ENCODE assay signal across 9 mouse cellular contexts in the genomic region with DNA sequence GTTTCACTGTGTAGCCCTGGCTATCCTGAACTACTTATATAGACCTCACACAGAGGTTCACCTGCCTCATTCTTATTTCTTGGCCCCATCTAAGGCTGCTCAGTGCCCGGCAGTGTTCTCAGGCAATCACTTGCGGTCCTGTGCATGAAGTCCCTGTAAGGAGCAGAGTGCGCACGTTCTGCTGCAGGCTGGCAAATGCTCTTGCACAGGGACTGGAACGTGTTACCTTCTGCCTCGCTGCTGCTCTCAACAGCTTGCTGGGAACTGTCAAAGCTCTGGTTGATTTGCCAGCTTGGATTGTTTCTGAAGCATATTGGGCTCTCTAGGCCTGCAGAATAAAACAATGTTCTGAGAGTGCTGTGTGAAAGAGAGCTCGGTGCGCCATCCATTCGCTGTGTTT. TPM values are rescaled to one million over a fixed set of nuclear protein-coding genes. Genes with fewer than 3 reads are reported as not detected.
DNase-seq lines count a peak whose midpoint lies in the region; ATAC-seq and TF ChIP-seq lines count a peak whose summit lies in the region.
"Had no signal": no experiment of that assay in that cellular context is flagged by ENCODE, and none has a peak within 500 bp of the region (broad histone marks: within the 10 kb centered on the region; RNA-seq: fewer than 3 reads in every experiment).

No protein-coding gene starts in this region.

- H3K4me3 ChIP-seq in midbrain, postnatal 0 days (ENCODE audit: low read depth, low read length), result no peak overlapping the region
- H3K4me3 ChIP-seq in midbrain, embryonic 13.5 days (replicated peaks), result no peak overlapping the region
- H3K4me3 ChIP-seq in forebrain, embryonic 15.5 days, result no peak overlapping the region
- no peak overlapping the region for H3K4me3 ChIP-seq in stomach, postnatal 0 days (ENCODE audit: low read depth, low read length)
- H3K4me3 ChIP-seq: erythroblast, embryonic 14.5 days had no signal

- H3K4me1 ChIP-seq in midbrain, postnatal 0 days (ENCODE audit: insufficient read depth, low read length), result no peaks in the 10 kb centered on the region; the same call in 1 of the 2 replicates
- peaks cover 29% of the 10 kb centered on the region for H3K4me1 ChIP-seq in midbrain, embryonic 13.5 days (replicated peaks)
- peaks cover 37% of the 10 kb centered on the region for H3K4me1 ChIP-seq in forebrain, embryonic 15.5 days
- H3K4me1 ChIP-seq in stomach, postnatal 0 days (replicated peaks; ENCODE audit: control insufficient read depth, insufficient read depth), result 0 out of 2 replicates have a peak, but pooled peaks cover 3% of the 10 kb centered on the region

- H3K4me2 ChIP-seq in midbrain, postnatal 0 days (ENCODE audit: low read depth, low read length, poor library complexity, severe bottlenecking), result no peak overlapping the region
- no peak overlapping the region for H3K4me2 ChIP-seq in midbrain, embryonic 13.5 days (replicated peaks)
- no peak overlapping the region for H3K4me2 ChIP-seq in forebrain, embryonic 15.5 days (replicated peaks)
- no peak overlapping the region for H3K4me2 ChIP-seq in stomach, postnatal 0 days (replicated peaks; ENCODE audit: low read depth)
- H3K4me2 ChIP-seq: liver, embryonic 11.5 days had no signal

- H3K36me3 ChIP-seq in midbrain, postnatal 0 days (ENCODE audit: insufficient read depth, low read length), result no peaks in the 10 kb centered on the region
- no peaks in the 10 kb centered on the region for H3K36me3 ChIP-seq in midbrain, embryonic 13.5 days
- H3K36me3 ChIP-seq in forebrain, embryonic 15.5 days, result no peaks in the 10 kb centered on the region
- H3K36me3 ChIP-seq in stomach, postnatal 0 days (ENCODE audit: control insufficient read depth, insufficient read depth, low read length), result no peaks in the 10 kb centered on the region

- 71% methylated on average over 9 of the region's 9 CpGs for WGBS in midbrain, postnatal 0 days
- 83% methylated on average over 9 of the region's 9 CpGs for WGBS in midbrain, embryonic 13.5 days
- WGBS in forebrain, embryonic 15.5 days, result 28% methylated on average over 9 of the region's 9 CpGs
- WGBS in stomach, postnatal 0 days, result 78% methylated on average over 9 of the region's 9 CpGs

- no peak overlapping the region for H3K9ac ChIP-seq in midbrain, postnatal 0 days (replicated peaks; ENCODE audit: low read length, poor library complexity, severe bottlenecking)
- H3K9ac ChIP-seq in midbrain, embryonic 13.5 days (replicated peaks), result no peak overlapping the region
- no peak overlapping the region for H3K9ac ChIP-seq in forebrain, embryonic 15.5 days (replicated peaks)
- no peak overlapping the region for H3K9ac ChIP-seq in stomach, postnatal 0 days (ENCODE audit: low read length)

- TF ChIP-seq EP300 in stomach, postnatal 0 days (optimal IDR thresholded peaks at IDR 0.05), result no peak

- H3K27me3 ChIP-seq in midbrain, postnatal 0 days (ENCODE audit: insufficient read depth, low read length), result no peaks in the 10 kb centered on the region
- no peaks in the 10 kb centered on the region for H3K27me3 ChIP-seq in midbrain, embryonic 13.5 days
- H3K27me3 ChIP-seq in forebrain, embryonic 15.5 days, result no peaks in the 10 kb centered on the region
- H3K27me3 ChIP-seq in stomach, postnatal 0 days (ENCODE audit: control insufficient read depth, insufficient read depth, low read length), result no peaks in the 10 kb centered on the region

- H3K9me3 ChIP-seq in midbrain, postnatal 0 days (ENCODE audit: low read length), result no peaks in the 10 kb centered on the region
- H3K9me3 ChIP-seq in midbrain, embryonic 13.5 days, result no peaks in the 10 kb centered on the region
- H3K9me3 ChIP-seq in forebrain, embryonic 15.5 days, result no peaks in the 10 kb centered on the region
- no peaks in the 10 kb centered on the region for H3K9me3 ChIP-seq in stomach, postnatal 0 days (ENCODE audit: control insufficient read depth, low read length)

- no peak for TF ChIP-seq CTCF in midbrain, postnatal 0 days (IDR thresholded peaks at IDR 0.05)
- TF ChIP-seq CTCF in stomach, postnatal 0 days (IDR thresholded peaks at IDR 0.05; ENCODE audit: low read depth), result no peak

- H3K27ac ChIP-seq in midbrain, postnatal 0 days (ENCODE audit: low read depth, low read length), result no peak overlapping the region
- no peak overlapping the region for H3K27ac ChIP-seq in midbrain, embryonic 13.5 days
- H3K27ac ChIP-seq in forebrain, embryonic 15.5 days (replicated peaks), result peak overlapping the region; percentile 62
- no peak overlapping the region for H3K27ac ChIP-seq in stomach, postnatal 0 days (replicated peaks)

- DNase-seq in midbrain, postnatal 0 days (ENCODE audit: low spot score), result peak; percentile 69
- peak; percentile 44 for DNase-seq in layer of hippocampus, adult 9-10 months (ENCODE audit: low spot score)
- DNase-seq in thymus, postnatal 0 days (ENCODE audit: low spot score), result no peak
- DNase-seq in spleen, postnatal 10 days (ENCODE audit: low spot score in 2 of 2), result no peak
- no peak for DNase-seq in stomach, postnatal 0 days (ENCODE audit: low spot score)

- no peak for ATAC-seq in midbrain, postnatal 0 days (ENCODE audit: low FRiP score)
- ATAC-seq in midbrain, embryonic 13.5 days, result no peak
- ATAC-seq in forebrain, embryonic 15.5 days (replicated peaks), result peak; percentile 88
- no peak for ATAC-seq in stomach, postnatal 0 days (ENCODE audit: low FRiP score, low TSS enrichment)

RNA-seq across cellular contexts. Expression of a gene that starts 41.7 kb away (rescaled TPM):
- 21.6 and 25.7 TPM in 2 replicates for total RNA-seq in midbrain, postnatal 0 days (2014; rRNA removed)
- polyA plus RNA-seq in midbrain, postnatal 0 days (2015; fragmentation: Nextera tagmentation; extraction: Ambion mirVana), result 8.1 and 8.6 TPM in 2 replicates
- polyA plus RNA-seq in midbrain, embryonic 13.5 days (2015; fragmentation: Nextera tagmentation; extraction: Ambion mirVana), result 9.7 and 11.2 TPM in 2 replicates
- 9.0 and 10.9 TPM in 2 replicates for polyA plus RNA-seq in forebrain, embryonic 15.5 days (2015; fragmentation: Nextera tagmentation; extraction: Ambion mirVana)
- 6.4 and 6.6 TPM in 2 replicates for polyA plus RNA-seq in thymus, postnatal 0 days (2015; fragmentation: Nextera tagmentation; extraction: Ambion mirVana)
- polyA plus RNA-seq in stomach, postnatal 0 days (2015; fragmentation: Nextera tagmentation; extraction: Ambion mirVana), result 52.0 and 54.5 TPM in 2 replicates

Comparison
In these comparisons a context has a peak if more than half of its experiments do, and no peak if none do; other contexts are left out.
1. DNase-seq: peak in midbrain, postnatal 0 days (single experiment) and layer of hippocampus, adult 9-10 months (single experiment); none in thymus, postnatal 0 days (single experiment), spleen, postnatal 10 days (0 of 2) and stomach, postnatal 0 days (single experiment).